Mouse (Mus musculus) MEL (cell line): ENCODE measurements around the gene Mlana. TPM values are rescaled to one million over a fixed set of nuclear protein-coding genes. Genes with fewer than 3 reads are reported as not detected.
A peak's percentile ranks its signal among the peaks of the same experiment; 100 is the strongest.

Experiments used
- DNase-seq: peaks from one replicate; pipeline ENCODE4 v3.0.0; 2011; ENCODE audit warnings: low read depth, low spot score
- H3K27ac ChIP-seq: 2 replicates; pipeline ENCODE4 v1.5.1; 2012; ENCODE audit warnings: low read depth, mild to moderate bottlenecking, control low read depth, low read length, moderate library complexity; ENCODE audit not compliant: control insufficient read depth
- H3K27me3 ChIP-seq, 2 experiments: fragments of 150-350 bp in 1 of 2; sonication (generic) in 1 of 2; 2 replicates each; pipeline ENCODE4 v1.6.1; 2012; ENCODE audit warnings: low read length in 2 of 2, mild to moderate bottlenecking in 2 of 2, improper control_type of control experiment in 1 of 2, moderate library complexity in 1 of 2; ENCODE audit not compliant: insufficient read depth in 2 of 2, control insufficient read depth in 1 of 2
- H3K36me3 ChIP-seq, 2 experiments: 2 replicates each; pipeline ENCODE4 v1.6.1; 2012 to 2014; ENCODE audit warnings: low read length in 2 of 2, improper control_type of control experiment in 1 of 2, inconsistent platforms in 1 of 2, mild to moderate bottlenecking in 1 of 2; ENCODE audit not compliant: insufficient read depth in 2 of 2, control insufficient read depth in 1 of 2
- H3K4me1 ChIP-seq, 2 experiments: fragments of 150-350 bp in 1 of 2; sonication (generic) in 1 of 2; 2 replicates each; pipeline ENCODE4 v1.6.1; 2012; ENCODE audit warnings: low read length in 2 of 2, improper control_type of control experiment in 1 of 2, mild to moderate bottlenecking in 1 of 2; ENCODE audit not compliant: insufficient read depth in 2 of 2, control insufficient read depth in 1 of 2
- H3K4me3 ChIP-seq, 2 experiments: fragments of 150-350 bp in 1 of 2; sonication (generic) in 1 of 2; 2 replicates each; pipeline ENCODE4 v1.5.1; 2012; ENCODE audit warnings: low read depth in 2 of 2, low read length in 2 of 2, mild to moderate bottlenecking in 2 of 2, moderate library complexity in 2 of 2, control low read depth in 1 of 2, improper control_type of control experiment in 1 of 2; ENCODE audit not compliant: control insufficient read depth in 1 of 2, insufficient read depth in 1 of 2
- H3K79me2 ChIP-seq: 2 replicates; pipeline ENCODE4 v1.6.1; 2012; ENCODE audit warnings: mild to moderate bottlenecking, low read length, moderate library complexity; ENCODE audit not compliant: control insufficient read depth, poor library complexity, insufficient read depth
- H3K9ac ChIP-seq: 2 replicates; pipeline ENCODE4 v1.6.1; 2012; ENCODE audit warnings: low read depth, mild to moderate bottlenecking, control low read depth, low read length, moderate library complexity; ENCODE audit not compliant: control insufficient read depth, poor library complexity, severe bottlenecking
- H3K9me3 ChIP-seq: fragments of 150-350 bp; sonication (generic); replicated peaks from 2 replicates; pipeline ENCODE4 v1.6.1; 2012; ENCODE audit warnings: mild to moderate bottlenecking, low read length, improper control_type of control experiment, moderate library complexity; ENCODE audit not compliant: insufficient read depth
- BHLHE40 ChIP-seq: IDR thresholded peaks from 2 replicates; pipeline ENCODE4 v1.6.1; 2012; ENCODE audit warnings: low read depth, mild to moderate bottlenecking, inconsistent platforms, low read length, improper control_type of control experiment, borderline replicate concordance
- CHD2 ChIP-seq: IDR thresholded peaks from 2 replicates; pipeline ENCODE4 v1.6.1; 2011; ENCODE audit warnings: low read length, improper control_type of control experiment
- CTCF ChIP-seq, 3 experiments: IDR thresholded peaks in 2 of 3; conservative IDR thresholded peaks in 1 of 3; 2 replicates each; pipeline ENCODE4 v1.5.1; 2011 to 2012; ENCODE audit warnings: low read length in 3 of 3, low read depth in 2 of 3, mild to moderate bottlenecking in 2 of 3, improper control_type of control experiment in 1 of 3, inconsistent platforms in 1 of 3, mixed read lengths in 1 of 3, moderate library complexity in 1 of 3; ENCODE audit not compliant: control insufficient read depth in 1 of 3, insufficient read depth in 1 of 3, poor library complexity in 1 of 3, severe bottlenecking in 1 of 3
- ETS1 ChIP-seq: IDR thresholded peaks from 2 replicates; pipeline ENCODE4 v1.6.1; 2012; ENCODE audit warnings: low read depth, mild to moderate bottlenecking, inconsistent platforms, low read length, improper control_type of control experiment, moderate library complexity
- GATA1 ChIP-seq: IDR thresholded peaks from 2 replicates; pipeline ENCODE4 v1.6.1; 2011; ENCODE audit warnings: low read depth, low read length, improper control_type of control experiment
- HCFC1 ChIP-seq: IDR thresholded peaks from 2 replicates; pipeline ENCODE4 v1.6.1; 2012; ENCODE audit warnings: low read depth, mild to moderate bottlenecking, inconsistent platforms, low read length, improper control_type of control experiment, moderate library complexity
- JUND ChIP-seq: IDR thresholded peaks from 2 replicates; pipeline ENCODE4 v1.6.1; 2011; ENCODE audit warnings: low read depth, mild to moderate bottlenecking, improper control_type of control experiment, low read length
- MXI1 ChIP-seq: IDR thresholded peaks from 2 replicates; pipeline ENCODE4 v1.6.1; 2011; ENCODE audit warnings: mild to moderate bottlenecking, low read depth, low read length, improper control_type of control experiment
- NRF1 ChIP-seq: IDR thresholded peaks from 2 replicates; pipeline ENCODE4 v1.6.1; 2014; ENCODE audit warnings: low read depth, mild to moderate bottlenecking, inconsistent platforms, low read length, improper control_type of control experiment, moderate library complexity; ENCODE audit not compliant: poor library complexity, insufficient read depth, severe bottlenecking
- POLR2AphosphoS2 ChIP-seq: IDR thresholded peaks from 2 replicates; pipeline ENCODE4 v1.6.1; 2011; ENCODE audit warnings: low read length, improper control_type of control experiment
- RAD21 ChIP-seq: IDR thresholded peaks from 2 replicates; pipeline ENCODE4 v1.6.1; 2011; ENCODE audit warnings: mild to moderate bottlenecking, low read depth, low read length, improper control_type of control experiment
- SMC3 ChIP-seq: IDR thresholded peaks from 2 replicates; pipeline ENCODE4 v1.6.1; 2011; ENCODE audit warnings: low read depth, low read length, improper control_type of control experiment
- TAL1 ChIP-seq: IDR thresholded peaks from 2 replicates; pipeline ENCODE4 v1.6.1; 2012; ENCODE audit warnings: mild to moderate bottlenecking, inconsistent platforms, low read length, moderate library complexity, mixed read lengths
- TBP ChIP-seq: IDR thresholded peaks from 2 replicates; pipeline ENCODE4 v1.8.0; 2011; ENCODE audit warnings: low read depth, low read length, improper control_type of control experiment
- USF1 ChIP-seq: IDR thresholded peaks from 2 replicates; pipeline ENCODE4 v1.6.1; 2014; ENCODE audit warnings: low read depth, mild to moderate bottlenecking, inconsistent platforms, low read length, improper control_type of control experiment, moderate library complexity
- USF2 ChIP-seq, 2 experiments: IDR thresholded peaks; 2 replicates each; pipeline ENCODE4 v1.6.1; 2011 to 2012; ENCODE audit warnings: improper control_type of control experiment in 2 of 2, low read length in 2 of 2, borderline replicate concordance in 1 of 2, inconsistent platforms in 1 of 2, low read depth in 1 of 2, mild to moderate bottlenecking in 1 of 2; ENCODE audit not compliant: insufficient read depth in 1 of 2
- ZC3H11A ChIP-seq: IDR thresholded peaks from 2 replicates; pipeline ENCODE4 v1.6.1; 2012; ENCODE audit warnings: low read depth, mild to moderate bottlenecking, inconsistent platforms, low read length, improper control_type of control experiment
- polyA plus RNA-seq, 2 experiments: library from polyadenylated mRNA; stranded (reverse) in 1 of 2; unstranded in 1 of 2; fragments of >175 nt in 1 of 2; fragments of >200 nt in 1 of 2; gene quantifications; 2 replicates each; pipeline versions ENCODE4 v1.2.1 to v1.2.4; 2012; ENCODE audit warnings: low replicate concordance in 2 of 2, low read depth in 1 of 2; ENCODE audit not compliant: insufficient read length in 2 of 2, insufficient read depth in 1 of 2, missing spikeins in 1 of 2
- total RNA-seq: library from RNA; depleted of rRNA; stranded (reverse); fragments of 300-350 nt; gene quantifications from 2 replicates; pipeline ENCODE4 v1.2.3, GENCODE M21; 2012

Mlana gene
- total and polyA plus RNA-seq, 3 experiments = 0.27 to 0.78 TPM; not detected in 1

DNA sequence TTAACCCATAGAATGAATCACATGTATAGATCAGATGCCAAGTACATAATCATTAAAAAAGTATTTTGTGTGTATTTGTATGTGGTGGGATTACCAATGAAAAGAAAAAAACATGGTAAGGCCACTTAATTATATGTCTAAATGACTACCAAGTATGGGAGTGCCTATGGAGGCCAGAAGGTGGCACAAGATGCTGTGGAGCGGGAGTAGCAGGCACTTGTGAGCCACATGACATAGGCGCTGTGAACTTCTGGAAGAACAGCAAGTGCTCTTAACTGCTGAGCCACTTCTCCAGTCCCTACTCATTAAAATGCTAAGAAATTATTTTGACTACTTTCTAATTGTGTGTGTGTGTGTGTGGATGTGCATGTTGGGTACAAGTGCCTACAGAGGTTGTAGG lies 42.0 kb downstream of the Mlana start:
- TF ChIP-seq SMC3 = peak; percentile 70
- 0 out of 2 replicates have a peak, but pooled peaks have one; percentile 14 for TF ChIP-seq ZC3H11A
- peak; percentile 66; the same call in 1 of the 2 replicates for TF ChIP-seq USF1
- peak; percentile 54 for TF ChIP-seq RAD21
- no peak for TF ChIP-seq TBP
- TF ChIP-seq CTCF (IDR thresholded peaks at IDR 0.05 in 2 of 3, conservative IDR thresholded peaks at IDR 0.05 in 1 of 3; ENCODE audit: control insufficient read depth in 1 of 3, insufficient read depth in 1 of 3, low read depth in 2 of 3, low read length in 3 of 3, poor library complexity in 1 of 3, severe bottlenecking in 1 of 3) = peak; percentile 28 to 65 (median 50); a peak in 5 of 6 replicates
- TF ChIP-seq, all 39 proteins: peak for 5
- DNase-seq = peak; percentile 77
- H3K27me3 ChIP-seq = no peaks in the 10 kb centered on the region
- H3K4me3 ChIP-seq = no peak overlapping the region
- peaks cover 15% of the 10 kb centered on the region in 2 experiments for H3K36me3 ChIP-seq
- no peaks in the 10 kb centered on the region for H3K9me3 ChIP-seq
- H3K4me1 ChIP-seq = no peaks in the 10 kb centered on the region; a peak in 1 of 4 replicates
- no peak overlapping the region for H3K9ac ChIP-seq
- peaks cover 2% of the 10 kb centered on the region; the same call in 1 of the 2 replicates for H3K79me2 ChIP-seq
- no peak overlapping the region for H3K27ac ChIP-seq

DNA sequence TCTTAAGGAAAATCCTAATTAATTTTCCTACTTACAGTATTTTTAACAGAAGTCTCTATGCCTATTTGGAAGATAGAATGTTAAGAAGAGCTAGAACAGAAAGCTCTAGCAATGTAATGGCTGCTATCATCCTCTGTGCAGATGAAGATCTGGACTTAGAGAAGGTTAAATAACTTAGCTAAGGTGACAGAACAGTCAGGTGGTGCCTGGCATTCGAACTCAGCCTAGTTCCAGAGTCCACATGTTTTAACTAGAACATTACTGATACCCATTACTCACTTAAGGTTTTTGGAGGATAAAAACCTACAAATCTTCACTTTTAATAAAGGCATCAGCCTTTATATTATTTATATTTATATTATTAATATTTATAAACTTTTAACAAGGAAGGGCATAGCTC lies 43.0 kb downstream of the Mlana start:
- no peaks in the 10 kb centered on the region for H3K9me3 ChIP-seq
- no peak overlapping the region for H3K4me3 ChIP-seq
- TF ChIP-seq CHD2 (no peak), POLR2AphosphoS2 (no peak), TAL1 (no peak)
- TF ChIP-seq, all 39 proteins: peak for 0
- H3K9ac ChIP-seq = no peak overlapping the region
- H3K27ac ChIP-seq = no peak overlapping the region
- no peaks in the 10 kb centered on the region; a peak in 1 of 4 replicates for H3K4me1 ChIP-seq
- no peaks in the 10 kb centered on the region for H3K27me3 ChIP-seq
- peaks cover 5% of the 10 kb centered on the region; the same call in 1 of the 2 replicates for H3K79me2 ChIP-seq
- peaks cover 11 to 12% of the 10 kb centered on the region in 2 experiments; a peak in 3 of 4 replicates for H3K36me3 ChIP-seq
- no peak for DNase-seq

DNA sequence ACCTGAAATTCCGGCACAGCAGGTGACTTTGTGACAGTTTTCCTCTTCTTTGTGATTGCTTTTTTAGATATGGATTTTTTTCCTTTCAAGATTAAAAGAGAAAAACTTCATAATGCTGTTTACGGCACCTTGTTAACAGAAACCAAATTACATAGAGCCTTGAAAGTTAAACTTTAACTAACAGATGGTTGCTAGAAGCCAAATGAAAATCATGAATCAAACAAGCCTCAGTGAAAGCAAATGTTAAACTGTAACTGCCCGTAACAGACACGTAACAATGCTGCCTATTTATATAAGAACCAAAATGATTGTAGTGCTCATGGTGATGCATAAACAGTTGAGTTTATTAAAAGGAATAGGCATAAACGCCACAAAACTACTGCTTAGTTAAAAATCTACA lies 45.9 kb downstream of the Mlana start:
- no peak overlapping the region for H3K9ac ChIP-seq
- no peaks in the 10 kb centered on the region for H3K9me3 ChIP-seq
- H3K79me2 ChIP-seq = peaks cover 2% of the 10 kb centered on the region; the same call in 1 of the 2 replicates
- DNase-seq = no peak
- peaks cover 7 to 12% of the 10 kb centered on the region in 2 experiments; a peak in 3 of 4 replicates for H3K36me3 ChIP-seq
- no peak overlapping the region for H3K27ac ChIP-seq
- H3K4me3 ChIP-seq = no peak overlapping the region
- H3K27me3 ChIP-seq = no peaks in the 10 kb centered on the region
- TF ChIP-seq JUND = no peak
- no peak for TF ChIP-seq TBP
- TF ChIP-seq GATA1 = no peak
- no peak for TF ChIP-seq POLR2AphosphoS2
- TF ChIP-seq NRF1 = no peak
- TF ChIP-seq ETS1 = no peak
- TF ChIP-seq USF2 (IDR thresholded peaks at IDR 0.05; ENCODE audit: borderline replicate concordance in 1 of 2, insufficient read depth in 1 of 2, low read depth in 1 of 2, low read length in 2 of 2) = no peak
- TF ChIP-seq HCFC1 = peak; percentile 42; the same call in 1 of the 2 replicates
- 0 out of 2 replicates have a peak, but pooled peaks have one; percentile 17 for TF ChIP-seq MXI1
- TF ChIP-seq BHLHE40 = no peak
- H3K4me1 ChIP-seq = no peaks in the 10 kb centered on the region; a peak in 1 of 4 replicates
